17 mouse cellular contexts compared by ENCODE assay signal in genomic region chrX:6393861-6394260, GRCm38 (mm10). TPM values are rescaled to one million over a fixed set of nuclear protein-coding genes. Genes with fewer than 3 reads are reported as not detected.
"Had no signal": no experiment of that assay in that cellular context is flagged by ENCODE, and none has a peak within 500 bp of the region (broad histone marks: within the 10 kb centered on the region; RNA-seq: fewer than 3 reads in every experiment).

No protein-coding gene starts in this region.

- H3K4me1 ChIP-seq: liver, embryonic 13.5 days; midbrain, embryonic 10.5 days; midbrain, embryonic 13.5 days; neural tube, embryonic 13.5 days; stomach, embryonic 15.5 days had no signal

- H3K4me3 ChIP-seq: liver, embryonic 13.5 days; megakaryocyte, embryonic 14.5 days; midbrain, embryonic 10.5 days; midbrain, embryonic 13.5 days; myocyte; neural tube, embryonic 13.5 days; stomach, embryonic 15.5 days had no signal

- DNase-seq: layer of hippocampus, adult 9-11 months; liver, embryonic 13.5 days; lung, adult 2 months; lung, postnatal 36 days; retina, postnatal 1 day; right cerebral cortex, postnatal 25 days; spleen, adult 18-20 months; thymus, postnatal 25 days had no signal

- H3K36me3 ChIP-seq: liver, embryonic 13.5 days; midbrain, embryonic 10.5 days; midbrain, embryonic 13.5 days; neural tube, embryonic 13.5 days; stomach, embryonic 15.5 days had no signal

- ATAC-seq: intestine, postnatal 0 days; midbrain, embryonic 13.5 days; midbrain, embryonic 16.5 days had no signal

- H3K9me3 ChIP-seq: liver, embryonic 13.5 days; megakaryocyte, embryonic 14.5 days; midbrain, embryonic 10.5 days; midbrain, embryonic 13.5 days; neural tube, embryonic 13.5 days; stomach, embryonic 15.5 days had no signal

- H3K27ac ChIP-seq: liver, embryonic 13.5 days; midbrain, embryonic 10.5 days; midbrain, embryonic 13.5 days; neural tube, embryonic 13.5 days; stomach, embryonic 15.5 days had no signal

- H3K4me2 ChIP-seq: liver, embryonic 13.5 days; midbrain, embryonic 13.5 days; neural tube, embryonic 13.5 days; stomach, embryonic 15.5 days had no signal

- H3K9ac ChIP-seq: liver, embryonic 13.5 days; midbrain, embryonic 13.5 days; neural tube, embryonic 13.5 days; stomach, embryonic 15.5 days had no signal

- H3K27me3 ChIP-seq: liver, embryonic 13.5 days; midbrain, embryonic 13.5 days; neural tube, embryonic 13.5 days; stomach, embryonic 15.5 days had no signal

RNA-seq across cellular contexts. Expression of gene Shroom4, which starts 5.8 kb away (rescaled TPM):
- total RNA-seq: monocyte, adult 5-6 weeks had no signal
